Mouse (Mus musculus) mouse embryonic stem cell (cell line): Measurements from ENCODE around the gene Hdac5.
"Not testable (repeated sequence)": the region's sequence is repeated elsewhere in the genome, so short reads cannot be mapped to it uniquely, and the experiment has no call there.

Experiments used
- in situ Hi-C, 2 experiments: fragments of 300-500 bp; cut with MboI; formaldehyde crosslinking; loops; 1 replicate in 1 of 2; 3 replicates in 1 of 2; pipeline ENCODE4 v1.14.3; 2019 to 2020; ENCODE audit warnings: low sequenced_read_pairs in 2 of 2, low pct_unique_long_range_greater_than_20kb in 1 of 2, mixed read lengths in 1 of 2; ENCODE audit not compliant: unreplicated experiment in 1 of 2

Hdac5 gene

DNA sequence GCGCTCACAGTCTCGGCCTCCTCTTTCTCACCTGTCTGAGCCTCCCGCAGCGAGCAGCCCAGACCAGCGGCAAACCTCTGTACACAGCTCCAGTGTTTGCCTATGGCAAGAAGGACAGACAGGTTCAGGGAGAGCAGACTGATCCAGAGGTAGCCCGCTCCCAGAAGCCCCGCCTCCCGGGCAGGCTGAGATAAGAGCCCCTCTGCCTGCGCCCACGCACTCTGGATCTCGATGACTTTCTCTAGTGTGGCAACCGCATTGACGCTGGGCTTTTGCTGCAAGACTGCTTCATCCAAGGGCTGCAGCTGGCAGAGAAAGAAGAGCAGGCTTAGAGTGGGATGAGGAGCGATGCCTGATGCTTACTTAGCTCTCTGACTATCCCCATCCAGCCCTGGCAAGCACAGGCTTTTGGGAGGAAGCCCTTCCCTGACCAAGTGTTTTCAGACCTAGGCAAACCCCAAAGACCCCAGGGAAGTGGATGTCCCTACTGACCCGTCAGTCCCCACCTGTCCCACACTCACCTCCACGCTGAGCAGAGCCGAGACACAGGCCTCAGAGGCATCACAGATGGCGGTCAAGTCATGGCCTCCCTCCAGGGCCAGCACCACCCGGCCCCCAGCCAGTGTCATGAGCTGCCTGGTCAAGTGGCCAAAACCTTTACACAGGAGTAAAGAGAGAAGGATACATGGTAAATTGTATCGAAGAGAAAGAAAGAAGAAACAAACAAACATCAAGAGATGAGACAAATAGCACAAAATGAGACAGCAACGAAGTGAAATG, 33.8 kb downstream of the Hdac5 start:
- in situ Hi-C loops: no loop called here

DNA sequence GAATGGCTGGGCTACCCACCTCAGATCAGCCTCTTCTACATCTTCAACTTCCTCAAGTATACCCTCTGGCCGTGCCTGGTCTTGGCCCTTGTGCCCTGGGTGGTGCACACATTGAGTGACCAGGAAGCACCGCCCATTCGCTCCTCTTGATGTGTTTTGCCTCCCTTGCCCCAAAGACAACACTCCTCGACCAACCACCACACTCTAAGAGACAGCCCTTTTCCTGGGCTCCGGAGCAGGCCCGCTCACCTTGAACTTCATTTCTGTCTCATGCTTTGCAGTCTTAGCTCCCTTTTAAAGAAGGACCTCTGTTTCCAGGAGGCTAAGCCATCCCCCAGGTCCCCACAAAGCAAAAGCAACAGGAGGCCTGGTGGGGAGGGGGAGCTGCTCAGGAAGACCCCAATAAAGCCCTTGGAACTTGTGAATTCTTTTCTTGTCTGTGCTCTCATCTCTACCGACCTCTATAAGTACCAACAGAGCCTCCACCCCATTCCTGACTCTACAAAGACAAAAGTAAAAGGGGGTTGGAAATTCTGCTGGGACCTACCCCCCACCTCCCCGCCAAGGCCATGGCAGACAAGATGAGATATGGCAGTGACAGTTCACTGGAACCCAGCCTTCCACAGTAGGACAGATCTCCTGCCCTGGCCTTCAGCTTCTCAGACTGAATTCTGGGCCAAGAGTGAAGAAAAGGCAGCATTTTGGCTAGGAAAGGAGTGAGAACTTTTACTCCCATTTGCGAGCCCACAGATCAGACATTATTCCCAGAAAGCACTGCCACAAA, 36.1 kb downstream of the Hdac5 start:
- in situ Hi-C loops: no loop called here

DNA sequence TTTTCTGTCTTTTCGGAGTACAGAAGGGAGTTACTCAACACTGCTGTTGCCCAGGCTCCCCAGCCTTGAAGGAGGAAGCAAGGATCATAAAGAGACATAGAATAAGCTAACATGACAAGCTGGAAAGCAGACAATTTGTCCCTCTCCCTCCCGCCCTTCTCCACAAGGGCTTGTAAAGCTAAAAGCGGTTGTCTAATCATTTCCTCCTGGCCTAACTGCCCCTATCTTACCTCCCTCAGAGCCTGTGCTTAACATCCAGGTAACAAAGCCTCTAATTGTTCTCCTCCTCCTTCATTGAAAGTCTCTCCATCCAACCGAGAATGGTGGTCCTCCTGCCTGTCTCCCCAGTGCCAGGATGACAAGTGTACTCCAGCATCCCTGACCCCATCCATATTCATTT, 39.1 kb downstream of the Hdac5 start:
- in situ Hi-C loops: no loop called here

DNA sequence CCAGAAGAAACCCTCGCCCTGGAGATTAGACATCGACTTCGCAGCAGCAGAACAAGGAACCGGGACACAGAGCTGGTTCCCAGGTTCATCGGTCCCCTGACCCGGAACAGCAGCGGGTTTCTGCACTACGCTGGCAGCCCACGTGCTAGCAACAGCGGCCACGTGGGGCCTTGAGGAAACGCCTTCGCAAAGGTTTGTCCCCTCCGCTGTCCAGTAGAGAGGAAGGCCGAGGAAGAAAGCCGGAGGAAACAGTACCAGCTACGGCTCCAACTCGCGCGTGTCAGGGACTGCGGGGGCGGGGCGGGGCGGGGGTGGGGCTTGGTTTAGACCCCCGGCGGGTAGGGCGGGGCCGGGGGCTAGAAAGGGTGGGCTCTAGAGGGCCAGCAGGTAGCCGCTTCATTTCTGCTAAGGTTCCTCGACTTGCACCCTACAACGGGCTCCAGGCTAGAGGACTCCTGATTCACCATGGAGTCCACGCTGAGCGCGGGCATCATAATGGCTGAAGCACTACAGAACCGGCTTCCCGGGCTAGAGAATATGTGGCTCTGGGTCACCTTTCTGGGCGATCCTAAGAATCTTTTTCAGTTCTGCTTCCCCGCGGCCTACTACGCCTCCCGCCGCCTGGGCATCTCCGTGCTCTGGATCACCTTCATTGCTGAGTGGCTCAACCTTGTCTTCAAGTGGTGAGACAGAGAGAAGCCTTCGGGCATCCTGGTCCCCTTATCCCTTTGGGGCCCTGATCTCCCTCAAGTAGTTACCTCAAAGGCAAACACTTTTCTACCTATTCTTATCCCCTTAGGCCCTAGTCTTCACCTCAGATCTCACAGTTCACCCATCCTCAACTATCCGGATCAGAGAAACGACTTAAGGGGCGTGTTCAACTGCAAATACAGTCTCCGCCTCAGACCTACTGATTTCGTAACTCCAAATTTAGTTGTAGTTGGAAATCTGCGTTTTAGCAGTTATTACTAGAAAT, 40.2 kb downstream of the Hdac5 start, which contains the start of gene G6pc3:
Gene G6pc3 (plus strand): TSS at position 160 of the 976 bp plus-strand sequence.
- in situ Hi-C loops: no loop called here

DNA sequence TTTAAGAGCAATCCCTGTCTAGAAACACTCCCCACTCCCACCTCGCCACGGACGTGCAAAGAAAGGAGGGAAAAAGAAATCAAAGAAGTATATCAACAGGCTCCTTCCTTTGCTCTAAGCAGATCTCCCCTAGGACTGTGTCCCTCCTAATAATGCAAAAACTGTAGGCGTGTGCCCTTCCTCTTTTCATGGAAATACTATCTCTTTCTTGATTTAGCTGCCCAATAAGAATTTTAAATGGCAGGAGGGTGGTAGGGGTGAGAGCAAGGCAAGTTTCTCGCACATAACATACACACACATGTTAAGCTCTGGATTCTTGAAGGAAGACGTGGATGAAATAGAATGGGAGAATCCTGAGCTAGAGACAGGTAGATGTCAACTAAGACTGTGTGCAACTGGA, 41.0 kb downstream of the Hdac5 start:
- in situ Hi-C loops: no loop called here

DNA sequence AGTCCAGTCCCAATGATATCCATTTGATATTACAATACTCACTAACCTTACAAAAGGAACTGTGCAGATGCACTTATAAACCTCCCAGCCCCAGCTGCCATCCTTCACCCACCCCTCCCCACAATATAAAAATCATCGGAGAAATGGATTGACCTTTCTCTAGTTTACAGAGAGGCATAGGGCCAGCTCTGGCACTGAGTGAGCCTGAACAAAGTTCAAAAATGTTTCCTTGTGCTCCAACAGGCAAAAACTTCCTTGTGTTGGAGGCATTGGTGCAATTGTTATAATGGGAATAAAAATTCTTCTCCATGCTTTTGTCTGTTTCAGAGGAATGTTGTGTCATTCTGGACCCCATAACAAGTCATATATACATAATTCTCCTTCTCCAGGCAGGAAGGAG, 43.7 kb downstream of the Hdac5 start:
- in situ Hi-C loops: no loop called here

DNA sequence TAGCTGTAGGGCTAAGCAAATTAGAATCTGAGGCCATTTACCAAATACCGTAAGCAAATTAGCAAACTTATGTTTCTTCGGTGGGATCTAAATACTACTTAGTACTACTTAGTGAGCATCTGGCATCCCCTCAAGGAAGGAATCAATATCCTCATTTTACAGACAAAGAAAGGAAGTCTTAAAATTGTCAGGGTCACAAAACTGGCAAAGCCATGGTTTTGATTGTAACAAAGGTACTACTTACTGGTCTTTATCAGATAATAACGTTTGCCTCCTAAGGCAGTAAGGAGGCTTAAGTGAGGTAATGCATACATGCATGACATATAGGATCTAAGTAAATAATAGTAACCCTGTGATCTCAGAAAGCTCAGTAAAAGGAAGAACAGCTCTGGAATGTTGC, 44.3 kb downstream of the Hdac5 start:
- in situ Hi-C loops: no loop called here

DNA sequence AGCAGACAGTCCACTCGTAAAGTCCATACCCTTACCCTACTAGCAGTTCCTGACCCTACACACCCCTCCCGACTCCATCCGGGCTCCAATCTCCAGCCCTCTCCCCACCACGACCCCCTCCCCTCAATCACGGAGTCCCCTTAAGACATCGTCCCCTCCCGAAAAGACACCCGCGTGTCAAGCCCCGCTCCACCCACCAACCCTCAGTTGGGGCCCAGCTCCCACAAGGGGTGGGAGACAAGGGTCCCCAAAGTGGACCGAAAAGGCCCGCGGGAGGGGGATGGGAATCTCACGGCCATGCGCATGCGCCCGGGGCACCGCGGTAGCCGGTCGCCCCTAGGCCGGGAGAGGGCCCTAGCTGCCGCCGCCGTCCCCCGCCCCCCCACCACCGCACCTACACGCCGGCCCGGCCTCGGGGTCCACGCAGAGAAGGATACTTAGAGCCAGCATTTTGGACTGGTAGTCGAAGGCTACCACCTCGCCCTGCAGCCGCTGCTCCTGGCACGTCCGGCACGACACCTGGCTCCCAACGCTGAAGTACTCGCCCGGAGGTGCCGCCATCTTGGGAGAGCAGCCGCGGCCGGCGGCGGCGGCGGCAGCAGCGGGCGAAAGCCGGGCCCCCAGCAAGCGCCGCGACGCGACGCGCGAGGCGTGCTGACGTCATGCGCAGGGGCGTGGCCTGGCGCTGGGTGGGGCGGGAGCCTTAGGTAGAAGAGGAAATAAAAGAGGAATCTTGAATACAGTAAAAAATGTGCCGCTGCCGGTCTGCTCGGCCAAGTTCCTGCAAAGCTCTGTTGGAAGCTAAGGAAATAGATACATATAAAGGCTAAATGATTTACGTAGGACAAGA, 45.1 kb downstream of the Hdac5 start, which contains the start of gene Lsm12:
Gene Lsm12 (minus strand): TSS at position 651 of the 850 bp plus-strand sequence.
- in situ Hi-C loops: no loop called here

DNA sequence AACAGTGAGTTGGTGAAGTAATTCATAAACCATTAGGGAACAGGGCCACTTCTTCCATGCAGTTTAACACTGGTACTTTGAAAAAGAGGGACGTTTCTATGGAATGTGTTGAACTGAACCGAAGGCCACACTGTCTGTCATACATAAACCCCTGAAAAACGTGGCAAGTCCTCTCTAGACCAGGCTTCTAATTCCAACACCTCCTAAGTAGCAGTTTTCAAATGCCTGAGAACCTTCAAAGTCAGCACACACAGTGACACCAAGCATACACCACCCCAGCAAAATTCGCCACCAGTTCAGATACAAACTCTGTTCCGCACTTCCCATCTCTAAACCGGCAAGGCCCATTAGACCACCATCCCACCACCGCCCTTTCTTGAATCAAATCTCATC, 45.7 kb downstream of the Hdac5 start:
- in situ Hi-C loops: no loop called here

DNA sequence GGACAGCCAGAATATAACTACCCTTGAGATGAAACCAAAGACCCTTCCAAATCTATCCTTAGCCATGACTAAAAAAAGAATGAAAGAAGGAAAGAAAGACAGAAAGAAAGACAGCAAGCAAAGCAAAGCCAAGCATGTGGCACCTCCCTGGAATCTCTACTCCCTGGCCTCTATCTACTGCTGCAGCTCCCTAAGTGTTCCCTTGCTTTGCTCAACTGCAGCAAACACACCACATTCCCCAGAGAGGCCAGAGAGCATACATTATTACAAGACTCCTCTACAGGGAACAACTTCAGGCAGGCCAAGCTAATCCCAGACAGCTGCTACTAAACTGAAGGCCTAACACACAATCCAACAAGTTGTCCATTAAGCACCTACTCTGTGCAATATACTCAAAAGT, 50.1 kb downstream of the Hdac5 start:
- in situ Hi-C loops: no loop called here

DNA sequence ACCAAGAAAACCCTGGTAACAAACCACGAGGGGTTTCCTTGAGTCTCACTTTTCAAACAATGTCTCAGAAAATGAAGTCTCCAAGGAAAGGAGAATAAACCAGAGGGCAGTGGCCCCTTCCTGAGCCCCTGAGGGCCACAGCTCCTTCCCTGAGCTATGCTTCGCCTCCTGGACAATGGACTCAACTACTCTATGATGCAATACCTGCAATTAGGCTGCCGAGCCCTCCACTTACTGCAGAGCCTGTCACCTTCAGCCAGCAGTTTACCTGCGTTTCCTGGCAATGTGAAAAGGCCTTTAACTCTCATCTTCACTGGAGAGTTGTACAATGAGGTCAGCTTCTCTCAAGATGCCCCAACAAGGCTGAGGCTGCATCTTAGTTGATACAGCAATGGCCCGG, 61.3 kb downstream of the Hdac5 start:
- in situ Hi-C loops: no loop called here

DNA sequence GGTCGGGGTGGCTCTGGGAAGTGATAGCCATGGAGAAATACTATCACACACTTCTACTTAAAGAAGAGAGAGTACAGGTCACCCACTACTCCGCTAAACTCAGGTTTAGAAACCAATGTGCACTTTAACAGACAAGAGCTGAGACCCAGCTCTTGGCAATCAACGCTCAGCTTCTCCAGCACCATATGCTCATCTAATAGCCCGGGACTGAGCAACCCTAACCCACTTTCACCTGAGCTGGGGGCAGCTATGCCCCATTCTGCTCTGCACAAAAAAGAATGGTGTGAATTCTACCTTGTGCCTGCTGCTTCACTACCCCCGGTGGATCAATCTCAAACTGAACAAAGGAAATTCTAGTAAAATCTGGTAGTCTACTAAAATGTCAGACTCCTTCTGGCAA, 62.4 kb downstream of the Hdac5 start:
- in situ Hi-C loops: no loop called here

DNA sequence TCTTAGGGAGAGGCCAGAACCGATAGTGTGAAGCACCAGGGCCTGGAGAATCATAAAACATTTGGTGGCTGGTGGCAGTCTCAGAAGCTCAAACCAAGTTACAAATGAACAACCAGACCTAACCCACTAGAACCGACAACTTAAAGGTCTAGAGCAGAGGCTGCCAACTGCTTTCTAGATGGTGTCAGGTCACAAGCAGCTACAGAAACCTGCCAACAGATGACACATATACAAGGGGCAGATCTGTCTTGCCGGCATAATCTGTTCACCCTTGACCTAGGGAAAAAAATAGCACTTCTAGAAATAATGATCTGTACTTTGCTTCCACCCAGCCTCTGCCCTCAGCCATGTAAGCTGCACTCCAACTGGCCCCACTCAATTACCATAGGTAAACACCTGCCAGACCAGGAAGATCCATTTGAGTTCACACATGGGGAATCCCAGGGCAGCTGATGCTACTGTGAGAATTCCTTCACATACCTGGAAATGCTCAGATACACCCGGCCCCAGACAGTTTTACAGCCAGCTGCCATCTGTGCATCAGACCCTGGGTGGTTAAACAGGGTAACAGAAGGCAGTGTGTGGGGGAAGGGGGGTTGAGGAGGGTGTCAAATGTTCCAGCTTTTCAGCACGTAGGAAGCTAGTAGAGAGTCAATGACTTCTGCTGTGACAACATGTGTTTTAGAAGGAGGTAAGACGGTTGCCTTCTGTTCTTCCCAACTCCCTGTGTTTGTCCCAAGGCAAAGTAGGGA, 63.8 kb downstream of the Hdac5 start:
- in situ Hi-C loops: no loop called here

DNA sequence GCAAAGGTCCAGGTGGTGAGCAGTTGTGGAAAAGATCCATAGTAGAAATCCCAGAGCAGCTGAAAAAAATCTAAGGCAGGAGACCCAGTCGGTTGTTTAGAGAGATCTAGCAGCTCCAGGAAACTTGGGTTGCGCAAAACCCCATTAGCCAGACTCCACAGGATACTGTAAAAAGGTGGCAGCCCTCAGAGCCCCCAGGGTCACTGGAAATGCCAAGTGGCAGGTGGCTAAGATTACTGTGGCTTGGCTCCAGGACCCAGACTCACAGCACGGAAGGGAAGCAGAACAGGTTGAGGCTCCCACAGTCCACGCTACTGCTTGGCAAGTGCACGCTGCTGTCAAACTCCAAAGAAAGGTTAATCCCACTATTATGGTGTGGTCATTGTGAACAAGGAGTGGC, 70.2 kb downstream of the Hdac5 start:
- in situ Hi-C loops: no loop called here

DNA sequence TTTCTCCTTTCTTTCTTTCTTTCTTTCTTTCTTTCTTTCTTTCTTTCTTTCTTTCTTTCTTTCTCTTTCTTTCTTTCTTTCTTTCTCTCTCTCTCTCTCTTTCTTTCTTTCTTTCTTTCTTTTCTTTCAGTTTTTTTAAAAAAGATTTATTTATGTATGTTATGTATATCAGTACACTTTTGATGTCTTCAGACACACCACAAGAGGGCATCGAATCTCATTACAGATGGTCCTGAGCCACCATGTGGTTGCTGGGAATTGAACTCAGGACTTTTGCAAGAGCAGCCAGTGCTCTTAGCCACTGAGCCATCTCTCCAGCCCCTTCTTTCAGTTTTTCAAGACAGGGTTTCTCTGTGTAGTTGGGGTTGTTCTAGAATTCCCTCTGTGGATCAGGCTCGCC, 71.9 kb downstream of the Hdac5 start:
- in situ Hi-C loops: not testable (repeated sequence)

DNA sequence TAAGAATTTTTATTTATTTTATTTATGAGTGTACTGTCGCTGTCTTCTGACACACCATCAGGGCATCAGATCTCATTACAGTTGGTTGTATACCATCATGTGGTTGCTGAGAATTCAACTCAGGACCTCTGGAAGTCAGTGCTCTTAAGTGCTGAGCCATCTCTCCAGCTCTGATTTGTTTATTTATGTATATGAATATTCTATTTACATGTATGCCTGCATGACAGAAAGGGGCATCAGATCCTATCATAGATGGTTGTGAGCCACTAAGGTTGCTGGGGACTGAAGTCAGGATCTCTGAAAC, 73.2 kb downstream of the Hdac5 start:
- in situ Hi-C loops: no loop called here

DNA sequence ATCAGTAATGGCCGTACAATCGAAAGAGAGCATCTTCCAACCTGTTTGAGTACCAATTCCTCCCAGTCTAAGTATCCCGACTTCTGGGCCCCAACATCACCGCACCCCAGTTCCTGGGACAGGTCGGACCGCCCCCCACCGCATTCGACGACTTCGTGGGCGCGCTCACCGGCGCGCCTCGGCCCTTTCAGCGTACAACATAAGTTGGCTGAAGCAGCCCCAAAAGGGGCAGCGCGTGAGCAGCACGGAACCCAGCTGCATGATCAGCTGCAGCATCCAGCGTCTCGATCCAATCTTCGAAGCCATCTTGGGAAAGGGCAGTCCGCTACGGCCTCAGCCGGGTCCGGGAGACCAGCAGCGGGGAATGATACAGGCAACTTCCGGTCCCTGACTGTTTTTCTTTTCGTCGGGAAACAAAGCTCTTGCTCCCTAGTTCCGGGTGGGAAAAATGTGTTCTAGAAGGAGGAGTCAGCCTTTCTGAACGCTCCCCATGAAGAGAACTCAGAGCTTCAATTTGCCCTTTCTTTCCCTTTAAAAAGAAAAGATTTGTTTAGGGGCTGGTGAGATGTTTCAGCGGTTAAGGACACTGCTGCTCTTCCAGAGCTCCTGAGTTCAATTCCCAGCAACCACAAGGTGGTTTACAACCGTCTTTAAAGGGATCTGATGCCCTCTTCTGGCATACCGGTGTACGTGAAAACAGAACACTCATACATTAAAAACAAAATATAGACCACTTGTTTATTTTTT, 73.8 kb downstream of the Hdac5 start, which contains the start of gene Tmem101:
Gene Tmem101 (minus strand): TSS at position 366 of the 747 bp plus-strand sequence.
- in situ Hi-C loops: no loop called here
